ENCODE assay signal across 8 mouse cellular contexts in genomic region chr5:111465811-111466299, GRCm38 (mm10). TPM values are rescaled to one million over a fixed set of nuclear protein-coding genes. Genes with fewer than 3 reads are reported as not detected.
A peak's percentile ranks its signal among the peaks of the same experiment; 100 is the strongest.
DNase-seq lines count a peak whose midpoint lies in the region; ATAC-seq and TF ChIP-seq lines count a peak whose summit lies in the region.

No protein-coding gene starts in this region.

- 48% methylated on average over 11 of the region's 11 CpGs for WGBS in heart, embryonic 12.5 days
- WGBS in lung, embryonic 16.5 days: 45% methylated on average over 11 of the region's 11 CpGs

- 0 out of 2 replicates have a peak overlapping the region, but pooled peaks have one; percentile 2 for H3K4me2 ChIP-seq in heart, embryonic 12.5 days
- H3K4me2 ChIP-seq in lung, embryonic 16.5 days (ENCODE audit: low read depth, low read length): no peak overlapping the region

- ATAC-seq in heart, embryonic 12.5 days (ENCODE audit: insufficient number of reproducible peaks, low FRiP score): peak; percentile 75
- ATAC-seq in lung, embryonic 16.5 days (ENCODE audit: low read depth): peak; percentile 94
- ATAC-seq in activated CD4-positive, CD25-positive, alpha-beta regulatory T cell, adult 4 months: no peak

- H3K9me3 ChIP-seq in heart, embryonic 12.5 days (replicated peaks): peaks cover 11% of the 10 kb centered on the region; the same call in 1 of the 2 replicates
- peaks cover 3% of the 10 kb centered on the region; the same call in 1 of the 2 replicates for H3K9me3 ChIP-seq in lung, embryonic 16.5 days (ENCODE audit: control insufficient read depth, low read length)

- intact Hi-C loops in left cerebral cortex, adult 2 months (cut with DNase I): no loop called here

- H3K27me3 ChIP-seq in heart, embryonic 12.5 days (replicated peaks): no peaks in the 10 kb centered on the region
- no peaks in the 10 kb centered on the region for H3K27me3 ChIP-seq in lung, embryonic 16.5 days (ENCODE audit: control insufficient read depth, insufficient read depth, low read depth, low read length)

- DNase-seq in MN1 (ENCODE audit: low spot score): peak; percentile 13
- peak; percentile 67 for DNase-seq in embryo, embryonic 11 days
- DNase-seq in kidney, adult 9 months: peak; percentile 62
- DNase-seq in left cerebral cortex, adult 2 months (ENCODE audit: extremely low spot score in 1 of 2, low spot score in 2 of 2): no peak
- no peak for DNase-seq in layer of hippocampus, adult 11-12 months (ENCODE audit: low spot score)

- H3K27ac ChIP-seq in heart, embryonic 12.5 days (ENCODE audit: poor library complexity, severe bottlenecking): peak overlapping the region; percentile 75
- H3K27ac ChIP-seq in lung, embryonic 16.5 days (ENCODE audit: low read length): peak overlapping the region; percentile 75
- H3K27ac ChIP-seq in left cerebral cortex, adult 2 months: no peak overlapping the region

- H3K9ac ChIP-seq in heart, embryonic 12.5 days: no peak overlapping the region
- H3K9ac ChIP-seq in lung, embryonic 16.5 days (ENCODE audit: low read length): 0 out of 2 replicates have a peak overlapping the region, but pooled peaks have one; percentile 37

- no peak overlapping the region for H3K4me3 ChIP-seq in heart, embryonic 12.5 days
- no peak overlapping the region for H3K4me3 ChIP-seq in lung, embryonic 16.5 days (ENCODE audit: low read length)
- H3K4me3 ChIP-seq in left cerebral cortex, adult 2 months: no peak overlapping the region

- peaks cover 3% of the 10 kb centered on the region for H3K4me1 ChIP-seq in heart, embryonic 12.5 days (replicated peaks)
- H3K4me1 ChIP-seq in lung, embryonic 16.5 days (replicated peaks; ENCODE audit: control insufficient read depth, insufficient read depth, low read length): no peaks in the 10 kb centered on the region

- no peak; the same call in 1 of the 2 replicates for TF ChIP-seq CTCF in left cerebral cortex, adult 2 months (IDR thresholded peaks at IDR 0.05)

- H3K36me3 ChIP-seq in heart, embryonic 12.5 days: no peaks in the 10 kb centered on the region
- no peaks in the 10 kb centered on the region for H3K36me3 ChIP-seq in lung, embryonic 16.5 days (ENCODE audit: control insufficient read depth, insufficient read depth, low read length)

RNA-seq across cellular contexts. Expression of gene Mn1, which starts 48.7 kb away (rescaled TPM):
- polyA plus RNA-seq in heart, embryonic 12.5 days (2016; fragmentation: Nextera tagmentation; extraction: Ambion mirVana): 8.0 and 8.2 TPM in 2 replicates
- polyA plus RNA-seq in lung, embryonic 16.5 days (2015; fragmentation: Nextera tagmentation; extraction: Ambion mirVana): 6.8 and 7.8 TPM in 2 replicates
- 10 to 100 TPM; 61.9 to 76.6 TPM for total RNA-seq in left cerebral cortex, adult 2 months (2021)
- not detected for polyA plus RNA-seq in activated CD4-positive, CD25-positive, alpha-beta regulatory T cell, adult 4 months (2017; shearing (Covaris generic))

Comparison
In these comparisons a context has a peak if more than half of its experiments do, and no peak if none do; other contexts are left out.
1. DNase-seq: peak in MN1 (single experiment), embryo, embryonic 11 days (single experiment) and kidney, adult 9 months (single experiment); none in left cerebral cortex, adult 2 months (0 of 2) and layer of hippocampus, adult 11-12 months (single experiment).